Mouse (Mus musculus) intestine, postnatal 0 days (tissue): ENCODE data around the gene Brca1. TPM values are rescaled to one million over a fixed set of nuclear protein-coding genes. Genes with fewer than 3 reads are reported as not detected.

Source experiments
- ATAC-seq: fragments of 200-750 bp; cut with Nextera tagmentation; 2 replicates; pipeline ENCODE4 v1.8.0; 2017; ENCODE audit warnings: mild to moderate bottlenecking, moderate TSS enrichment, moderate library complexity
- H3K27ac ChIP-seq: fragments of 300-500 bp; sonication (generic); 2 replicates; pipeline ENCODE4 v1.5.1; 2014; ENCODE audit warnings: mild to moderate bottlenecking, low read depth, low read length, moderate library complexity
- H3K27me3 ChIP-seq: fragments of 300-500 bp; sonication (generic); replicated peaks from 2 replicates; pipeline ENCODE4 v1.6.1; 2014; ENCODE audit warnings: low read length, mixed read lengths; ENCODE audit not compliant: control insufficient read depth, insufficient read depth
- H3K36me3 ChIP-seq: fragments of 300-500 bp; sonication (generic); 2 replicates; pipeline ENCODE4 v1.6.1; 2014; ENCODE audit warnings: mild to moderate bottlenecking, moderate library complexity; ENCODE audit not compliant: control insufficient read depth, insufficient read depth
- H3K4me1 ChIP-seq: fragments of 300-500 bp; sonication (generic); replicated peaks from 2 replicates; pipeline ENCODE4 v1.6.1; 2014; ENCODE audit warnings: antibody characterized with exemption, low read length, mixed read lengths; ENCODE audit not compliant: control insufficient read depth, insufficient read depth
- H3K4me2 ChIP-seq: fragments of 300-500 bp; sonication (generic); replicated peaks from 2 replicates; pipeline ENCODE4 v1.6.1; 2014; ENCODE audit warnings: low read depth, mild to moderate bottlenecking, moderate library complexity
- H3K4me3 ChIP-seq: fragments of 300-500 bp; sonication (generic); 2 replicates; pipeline ENCODE4 v1.5.1; 2014; ENCODE audit warnings: low read depth, low read length
- H3K9ac ChIP-seq: fragments of 300-500 bp; sonication (generic); 2 replicates; pipeline ENCODE4 v1.6.1; 2014; ENCODE audit warnings: mild to moderate bottlenecking, low read depth, low read length
- H3K9me3 ChIP-seq: fragments of 300-500 bp; sonication (generic); 2 replicates; pipeline ENCODE4 v1.6.1; 2016; ENCODE audit warnings: mixed run types; ENCODE audit not compliant: control insufficient read depth
- CTCF ChIP-seq: sonication (generic); IDR thresholded peaks from 2 replicates; pipeline ENCODE4 v1.5.1; 2016; ENCODE audit warnings: low read depth, mild to moderate bottlenecking, control low read depth, antibody characterized with exemption, moderate library complexity
- WGBS: fragments of 180-500 bp; shearing (Covaris S2); extraction: QIAGEN DNeasy Blood & Tissue Kit; methylation state at CpG from one replicate; pipeline ENCODE4 v1.1.7; 2014; 5-methylcytosine and 5-hydroxymethylcytosine counted together
- polyA plus RNA-seq: library from polyadenylated mRNA; unstranded; fragments of >200 nt; fragmentation: Nextera tagmentation; extraction: Ambion mirVana; gene quantifications from 2 replicates; pipeline ENCODE4 v1.2.1, GENCODE M21; 2015

The Brca1 gene
- polyA plus RNA-seq, 1 experiment from 2014 or later, result 2.3 TPM

- no peak for ATAC-seq
Measured at GRCm38 (mm10) chr11:101548526-101548925, 3.2 kb downstream of the Brca1 start.

GRCm38 (mm10) chr11:101544132-101544531 lies 7.6 kb downstream of the Brca1 start:
- Histone ChIP-seq H3K27me3 (no peaks in the 10 kb centered on the region), H3K4me2 (no peak overlapping the region), H3K27ac (peak overlapping the region; percentile 73), H3K36me3 (peaks cover 3% of the 10 kb centered on the region; the same call in 1 of the 2 replicates), H3K9ac (no peak overlapping the region), H3K9me3 (no peaks in the 10 kb centered on the region), H3K4me3 (no peak overlapping the region), H3K4me1 (no peaks in the 10 kb centered on the region)
- WGBS, result 75% methylated on average over 1 of the region's 1 CpGs
- no peak for ATAC-seq
- TF ChIP-seq CTCF, result no peak

More at GRCm38 (mm10) chr11:101548526-101548925, 3.2 kb downstream of the Brca1 start:
- Histone ChIP-seq H3K27me3 (no peaks in the 10 kb centered on the region), H3K9ac (no peak overlapping the region), H3K27ac (no peak overlapping the region), H3K9me3 (no peaks in the 10 kb centered on the region), H3K4me1 (peaks cover 4% of the 10 kb centered on the region; the same call in 1 of the 2 replicates), H3K36me3 (peaks cover 3% of the 10 kb centered on the region; the same call in 1 of the 2 replicates), H3K4me2 (no peak overlapping the region), H3K4me3 (no peak overlapping the region)
- no peak for TF ChIP-seq CTCF

GRCm38 (mm10) chr11:101543533-101543932 lies 8.2 kb downstream of the Brca1 start:
- Histone ChIP-seq H3K27ac (peak overlapping the region; percentile 73), H3K36me3 (peaks cover 3% of the 10 kb centered on the region; the same call in 1 of the 2 replicates), H3K4me2 (peak overlapping the region; percentile 17; the same call in 1 of the 2 replicates), H3K9me3 (no peaks in the 10 kb centered on the region), H3K9ac (no peak overlapping the region; the same call in 1 of the 2 replicates), H3K4me3 (no peak overlapping the region), H3K4me1 (no peaks in the 10 kb centered on the region), H3K27me3 (no peaks in the 10 kb centered on the region)
- WGBS, result 70% methylated on average over 9 of the region's 9 CpGs
- peak; percentile 80 for ATAC-seq
- no peak; the same call in 1 of the 2 replicates for TF ChIP-seq CTCF

- H3K27ac ChIP-seq, result no peak overlapping the region
- no peak overlapping the region for H3K9ac ChIP-seq
- ATAC-seq, result no peak
- no peaks in the 10 kb centered on the region for H3K4me1 ChIP-seq
- 88% methylated on average over 4 of the region's 4 CpGs for WGBS
- H3K9me3 ChIP-seq, result no peaks in the 10 kb centered on the region
- no peak overlapping the region for H3K4me3 ChIP-seq
- no peaks in the 10 kb centered on the region for H3K27me3 ChIP-seq
- no peak for TF ChIP-seq CTCF
- peaks cover 14% of the 10 kb centered on the region; the same call in 1 of the 2 replicates for H3K36me3 ChIP-seq
- no peak overlapping the region for H3K4me2 ChIP-seq
Measured at GRCm38 (mm10) chr11:101526686-101527085, 25.1 kb downstream of the Brca1 start.

GRCm38 (mm10) chr11:101525936-101526595 lies 25.7 kb downstream of the Brca1 start:
- no peaks in the 10 kb centered on the region for H3K4me1 ChIP-seq
- H3K27me3 ChIP-seq, result no peaks in the 10 kb centered on the region
- H3K27ac ChIP-seq, result no peak overlapping the region
- ATAC-seq, result no peak
- H3K36me3 ChIP-seq, result peaks cover 14% of the 10 kb centered on the region; the same call in 1 of the 2 replicates
- TF ChIP-seq CTCF, result no peak
- WGBS, result 92% methylated on average over 9 of the region's 9 CpGs
- no peak overlapping the region for H3K9ac ChIP-seq
- no peak overlapping the region for H3K4me3 ChIP-seq
- H3K9me3 ChIP-seq, result no peaks in the 10 kb centered on the region
- no peak overlapping the region for H3K4me2 ChIP-seq

GRCm38 (mm10) chr11:101525056-101525455 lies 26.7 kb downstream of the Brca1 start:
- Histone ChIP-seq H3K4me2 (no peak overlapping the region), H3K27ac (no peak overlapping the region), H3K36me3 (peaks cover 14% of the 10 kb centered on the region; the same call in 1 of the 2 replicates), H3K4me1 (no peaks in the 10 kb centered on the region), H3K9me3 (no peaks in the 10 kb centered on the region), H3K27me3 (no peaks in the 10 kb centered on the region), H3K4me3 (no peak overlapping the region), H3K9ac (no peak overlapping the region)
- ATAC-seq, result no peak
- WGBS, result 93% methylated on average over 10 of the region's 10 CpGs
- TF ChIP-seq CTCF, result no peak
